Mouse (Mus musculus): ENCODE measurements around the gene Trim14. TPM values are rescaled to one million over a fixed set of nuclear protein-coding genes. Genes with fewer than 3 reads are reported as not detected.

Gene Trim14
- total and polyA plus RNA-seq, 3 experiments: 18.2 to 25.9 (median 18.7) TPM

DNA sequence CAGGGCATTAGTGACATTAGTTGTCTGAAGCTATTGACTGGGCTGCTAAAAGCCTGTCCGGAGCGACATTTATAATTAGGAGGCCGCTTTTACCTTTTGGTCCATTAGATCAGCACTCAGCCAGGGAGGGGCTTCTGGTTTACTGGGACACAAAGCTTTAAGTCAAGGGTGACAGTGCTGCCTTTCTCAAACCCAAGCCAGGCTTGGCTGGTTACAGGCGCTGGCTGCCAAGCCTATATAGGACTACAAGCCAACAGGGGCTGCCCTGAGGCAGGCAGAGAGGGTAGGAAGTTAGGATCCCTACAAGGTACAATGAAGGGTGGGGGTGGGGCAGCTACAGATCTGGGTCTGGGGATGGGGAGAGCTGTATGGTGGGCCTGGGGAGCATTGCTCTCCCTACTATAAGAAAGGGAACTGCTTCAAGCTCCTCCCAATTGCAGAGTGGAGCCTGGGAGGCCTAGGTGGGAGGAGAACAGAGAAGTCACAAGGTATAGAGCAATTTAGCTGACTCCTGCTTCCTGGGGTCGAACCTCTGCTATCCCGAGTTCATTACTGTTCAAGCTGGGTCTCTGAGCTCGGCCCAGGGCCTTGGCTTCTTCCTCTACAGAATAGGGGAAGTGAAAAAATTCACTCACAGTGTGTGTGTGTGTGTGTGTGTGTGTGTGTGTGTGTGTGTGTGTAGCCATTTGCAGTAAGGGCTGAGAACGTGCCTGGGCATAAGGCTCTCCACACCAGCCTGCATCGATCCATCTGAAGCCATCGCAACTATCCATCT, 18.5 kb upstream of the Trim14 start:
- no peaks in the 10 kb centered on the region for H3K27me3 ChIP-seq (ENCODE audit: insufficient read depth, low read length)
- peaks cover 93% of the 10 kb centered on the region for H3K36me3 ChIP-seq (replicated peaks)
- H3K4me1 ChIP-seq (ENCODE audit: insufficient read depth, low read depth, low read length): peaks cover 94% of the 10 kb centered on the region
- no peaks in the 10 kb centered on the region for H3K9me3 ChIP-seq (replicated peaks)
- peak; percentile 31 for ATAC-seq (ENCODE audit: extremely low read depth, insufficient number of reproducible peaks, low FRiP score, poor library complexity, severe bottlenecking)
- DNase-seq (ENCODE audit: low spot score): peak; percentile 45
- TF ChIP-seq TAL1 (conservative IDR thresholded peaks at IDR 0.05; ENCODE audit: low read depth, low read length) (no peak), CTCF (IDR thresholded peaks at IDR 0.05; ENCODE audit: low read depth, low read length) (no peak), GATA2 (IDR thresholded peaks at IDR 0.05; ENCODE audit: borderline replicate concordance, low read depth, low read length) (no peak), POLR2AphosphoS5 (IDR thresholded peaks at IDR 0.05; ENCODE audit: insufficient replicate concordance, low read depth, low read length) (no peak), GATA1 (IDR thresholded peaks at IDR 0.05; ENCODE audit: borderline replicate concordance, low read length) (no peak)
- H3K4me3 ChIP-seq (ENCODE audit: low read depth, low read length): no peak overlapping the region; the same call in 1 of the 2 replicates

DNA sequence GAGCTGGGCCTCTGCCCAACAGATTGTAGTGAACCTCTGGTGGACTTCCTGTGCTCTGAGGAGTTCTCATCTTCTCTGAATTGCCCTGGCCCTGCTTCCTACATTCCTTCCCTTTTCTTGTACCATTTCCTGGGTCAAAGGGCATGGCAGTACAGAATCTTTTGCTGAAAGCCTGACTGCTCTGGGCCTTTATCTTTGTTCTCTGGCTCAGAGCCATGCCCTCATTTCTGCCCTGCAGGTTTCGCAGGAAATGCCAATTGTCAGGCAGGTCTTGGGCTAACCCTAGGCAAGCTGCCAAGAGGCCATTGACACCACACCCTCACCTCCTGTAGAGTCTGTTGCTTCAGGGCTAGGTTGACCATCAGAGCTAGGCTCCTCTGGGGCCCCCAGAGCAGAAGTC, 17.9 kb upstream of the Trim14 start:
- no peaks in the 10 kb centered on the region for H3K27me3 ChIP-seq (ENCODE audit: insufficient read depth, low read length)
- TF ChIP-seq GATA2 (IDR thresholded peaks at IDR 0.05; ENCODE audit: borderline replicate concordance, low read depth, low read length): no peak
- TF ChIP-seq TAL1 (conservative IDR thresholded peaks at IDR 0.05; ENCODE audit: low read depth, low read length): no peak
- no peak for TF ChIP-seq GATA1 (IDR thresholded peaks at IDR 0.05; ENCODE audit: borderline replicate concordance, low read length)
- no peak for TF ChIP-seq POLR2AphosphoS5 (IDR thresholded peaks at IDR 0.05; ENCODE audit: insufficient replicate concordance, low read depth, low read length)
- TF ChIP-seq CTCF (IDR thresholded peaks at IDR 0.05; ENCODE audit: low read depth, low read length): no peak
- no peak for DNase-seq (ENCODE audit: low spot score)
- no peaks in the 10 kb centered on the region for H3K9me3 ChIP-seq (replicated peaks)
- no peak for ATAC-seq (ENCODE audit: extremely low read depth, insufficient number of reproducible peaks, low FRiP score, poor library complexity, severe bottlenecking)
- H3K4me1 ChIP-seq (ENCODE audit: insufficient read depth, low read depth, low read length): peaks cover 94% of the 10 kb centered on the region
- no peak overlapping the region for H3K4me3 ChIP-seq (ENCODE audit: low read depth, low read length)
- peaks cover 93% of the 10 kb centered on the region for H3K36me3 ChIP-seq (replicated peaks)

DNA sequence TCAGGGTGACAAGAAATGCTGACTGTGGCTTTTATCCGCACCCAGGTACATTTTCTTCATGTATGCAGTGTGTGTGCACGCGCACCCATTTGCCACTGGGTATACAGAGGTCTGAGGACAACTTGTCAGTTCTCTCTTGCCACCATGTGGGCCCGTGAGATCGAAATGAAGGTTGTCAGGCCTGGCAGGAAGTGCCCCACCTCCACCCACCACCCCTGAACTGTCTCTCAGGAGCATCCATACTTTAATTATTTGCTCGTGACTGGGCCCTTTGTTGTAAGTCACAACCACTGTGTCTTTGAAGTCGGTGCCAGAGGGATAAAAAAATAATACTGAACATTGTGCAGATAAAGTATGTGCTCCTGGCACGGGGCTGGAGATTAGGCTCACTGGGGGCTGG, 14.5 kb upstream of the Trim14 start:
- Histone ChIP-seq H3K27me3 (ENCODE audit: insufficient read depth, low read length) (no peaks in the 10 kb centered on the region), H3K4me1 (ENCODE audit: insufficient read depth, low read depth, low read length) (peaks cover 84% of the 10 kb centered on the region), H3K36me3 (replicated peaks) (peaks cover 95% of the 10 kb centered on the region), H3K4me3 (ENCODE audit: low read depth, low read length) (no peak overlapping the region), H3K9me3 (replicated peaks) (no peaks in the 10 kb centered on the region)
- no peak for DNase-seq (ENCODE audit: low spot score)
- TF ChIP-seq CTCF (IDR thresholded peaks at IDR 0.05; ENCODE audit: low read depth, low read length) (no peak), POLR2AphosphoS5 (IDR thresholded peaks at IDR 0.05; ENCODE audit: insufficient replicate concordance, low read depth, low read length) (no peak), TAL1 (conservative IDR thresholded peaks at IDR 0.05; ENCODE audit: low read depth, low read length) (no peak), GATA2 (IDR thresholded peaks at IDR 0.05; ENCODE audit: borderline replicate concordance, low read depth, low read length) (no peak), GATA1 (IDR thresholded peaks at IDR 0.05; ENCODE audit: borderline replicate concordance, low read length) (no peak)
- ATAC-seq (ENCODE audit: extremely low read depth, insufficient number of reproducible peaks, low FRiP score, poor library complexity, severe bottlenecking): no peak

DNA sequence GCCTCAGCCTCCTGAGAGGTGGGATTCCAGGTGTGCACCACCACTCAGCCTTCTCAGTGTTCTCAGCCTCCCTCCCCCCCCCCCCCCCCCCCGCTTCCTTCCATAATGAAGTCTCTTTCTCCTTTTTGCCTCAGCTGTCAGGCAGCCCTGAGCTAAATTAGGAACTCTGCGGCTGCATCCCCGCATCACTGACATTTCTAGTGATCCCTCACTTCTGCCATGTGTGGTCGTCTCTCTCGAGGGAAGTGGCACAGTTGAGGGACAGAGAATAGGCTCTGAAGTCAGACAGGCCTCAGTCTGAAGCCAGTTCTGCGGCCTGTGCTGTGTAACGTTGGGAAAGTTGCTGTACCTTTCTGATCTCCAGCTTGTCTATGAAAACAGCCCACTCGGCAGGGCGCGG, 14.0 kb upstream of the Trim14 start:
- Histone ChIP-seq H3K36me3 (replicated peaks) (peaks cover 95% of the 10 kb centered on the region), H3K9me3 (replicated peaks) (no peaks in the 10 kb centered on the region), H3K27me3 (ENCODE audit: insufficient read depth, low read length) (no peaks in the 10 kb centered on the region), H3K4me3 (ENCODE audit: low read depth, low read length) (no peak overlapping the region), H3K4me1 (ENCODE audit: insufficient read depth, low read depth, low read length) (peaks cover 84% of the 10 kb centered on the region)
- TF ChIP-seq CTCF (IDR thresholded peaks at IDR 0.05; ENCODE audit: low read depth, low read length): no peak
- TF ChIP-seq GATA1 (IDR thresholded peaks at IDR 0.05; ENCODE audit: borderline replicate concordance, low read length): no peak
- no peak for TF ChIP-seq POLR2AphosphoS5 (IDR thresholded peaks at IDR 0.05; ENCODE audit: insufficient replicate concordance, low read depth, low read length)
- TF ChIP-seq GATA2 (IDR thresholded peaks at IDR 0.05; ENCODE audit: borderline replicate concordance, low read depth, low read length): no peak
- TF ChIP-seq TAL1 (conservative IDR thresholded peaks at IDR 0.05; ENCODE audit: low read depth, low read length): no peak
- ATAC-seq (ENCODE audit: extremely low read depth, insufficient number of reproducible peaks, low FRiP score, poor library complexity, severe bottlenecking): no peak
- DNase-seq (ENCODE audit: low spot score): no peak

DNA sequence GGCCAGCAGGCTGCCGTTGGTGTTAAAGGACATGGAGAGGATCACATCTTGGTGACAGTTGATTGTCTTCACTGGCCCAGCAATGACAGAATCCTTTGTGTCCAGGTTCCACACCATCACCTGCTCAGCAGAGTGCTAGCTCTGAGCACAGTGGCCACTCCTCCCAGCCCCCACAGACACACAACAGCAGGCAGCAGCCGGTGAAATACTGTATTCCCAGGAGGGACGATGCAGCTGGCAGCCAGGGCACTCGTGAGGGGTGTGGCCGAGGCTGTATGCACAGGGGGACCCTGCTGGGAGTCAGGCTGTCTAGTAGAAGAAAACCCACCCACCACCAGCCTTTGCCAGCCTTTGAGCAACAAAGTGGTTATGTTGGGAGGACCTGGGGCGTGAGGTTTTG, 10.8 kb upstream of the Trim14 start:
- ATAC-seq (ENCODE audit: extremely low read depth, insufficient number of reproducible peaks, low FRiP score, poor library complexity, severe bottlenecking) (no peak), DNase-seq (ENCODE audit: low spot score) (no peak)
- Histone ChIP-seq H3K27me3 (ENCODE audit: insufficient read depth, low read length) (no peaks in the 10 kb centered on the region), H3K4me3 (ENCODE audit: low read depth, low read length) (no peak overlapping the region), H3K4me1 (ENCODE audit: insufficient read depth, low read depth, low read length) (peaks cover 76% of the 10 kb centered on the region), H3K36me3 (replicated peaks) (peaks cover 97% of the 10 kb centered on the region), H3K9me3 (replicated peaks) (no peaks in the 10 kb centered on the region)
- TF ChIP-seq GATA2 (IDR thresholded peaks at IDR 0.05; ENCODE audit: borderline replicate concordance, low read depth, low read length): no peak
- TF ChIP-seq TAL1 (conservative IDR thresholded peaks at IDR 0.05; ENCODE audit: low read depth, low read length): no peak
- no peak for TF ChIP-seq GATA1 (IDR thresholded peaks at IDR 0.05; ENCODE audit: borderline replicate concordance, low read length)
- no peak for TF ChIP-seq POLR2AphosphoS5 (IDR thresholded peaks at IDR 0.05; ENCODE audit: insufficient replicate concordance, low read depth, low read length)
- TF ChIP-seq CTCF (IDR thresholded peaks at IDR 0.05; ENCODE audit: low read depth, low read length): no peak

DNA sequence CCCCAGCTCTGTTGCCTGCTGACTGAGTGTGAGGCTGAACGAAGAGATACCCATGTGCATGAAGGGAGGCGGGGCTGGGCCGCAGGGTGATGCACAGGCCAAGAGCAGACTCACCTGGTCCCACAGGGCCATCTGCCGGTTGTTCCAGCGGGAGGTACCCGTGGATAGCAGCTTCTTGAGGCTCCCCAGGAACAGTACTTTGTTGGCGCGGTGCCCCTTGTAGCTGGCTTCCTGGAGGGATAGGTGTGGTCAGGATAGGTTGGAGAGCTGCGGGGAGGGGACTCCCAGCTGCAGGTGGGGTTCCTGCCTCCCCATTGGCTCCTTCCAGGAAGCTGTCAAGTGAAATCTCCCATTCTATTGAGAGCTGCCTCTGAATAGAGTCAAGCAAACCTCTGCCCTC, 9.6 kb upstream of the Trim14 start:
- Histone ChIP-seq H3K4me1 (ENCODE audit: insufficient read depth, low read depth, low read length) (peaks cover 65% of the 10 kb centered on the region), H3K4me3 (ENCODE audit: low read depth, low read length) (no peak overlapping the region), H3K9me3 (replicated peaks) (no peaks in the 10 kb centered on the region), H3K36me3 (replicated peaks) (peaks cover 96% of the 10 kb centered on the region), H3K27me3 (ENCODE audit: insufficient read depth, low read length) (no peaks in the 10 kb centered on the region)
- no peak for TF ChIP-seq CTCF (IDR thresholded peaks at IDR 0.05; ENCODE audit: low read depth, low read length)
- DNase-seq (ENCODE audit: low spot score) (no peak), ATAC-seq (ENCODE audit: extremely low read depth, insufficient number of reproducible peaks, low FRiP score, poor library complexity, severe bottlenecking) (no peak)
